Mouse (Mus musculus) heart, postnatal 36 days (tissue): ENCODE measurements around the gene Gm28035. TPM values are rescaled to one million over a fixed set of nuclear protein-coding genes. Genes with fewer than 3 reads are reported as not detected.
A peak's percentile ranks its signal among the peaks of the same experiment; 100 is the strongest.

Experiments used
- DNase-seq, 2 experiments: peaks; one replicate each; pipeline ENCODE4 v3.0.0; 2021 to 2022
- intact Hi-C: fragments of 180-260 bp; cut with DNase I; formaldehyde crosslinking; loops from one replicate; pipeline ENCODE4 v1.15.1; 2025
- total RNA-seq, 2 experiments: library from RNA; stranded (reverse); gene quantifications; 2 replicates each; pipeline ENCODE4 v1.2.3; 2021

Gene Gm28035
- total RNA-seq, 2 experiments from 2014 or later = 4.5 to 5.5 TPM

- intact Hi-C loops = no loop called here
- DNase-seq = peak; percentile 31 to 53
Measured at GRCm38 (mm10) chr2:30259131-30260064, 19.0 kb downstream of the Gm28035 start.

- DNase-seq = peak in 1 of 2 experiments; percentile 22
Measured at GRCm38 (mm10) chr2:30261064-30261736, 20.8 kb downstream of the Gm28035 start.

GRCm38 (mm10) chr2:30261921-30262839 is 21.8 kb downstream of the Gm28035 start:
- peak in 1 of 2 experiments; percentile 42 for DNase-seq
- intact Hi-C loops = loop anchor here (1.0 kb wide), 1 partner anchor 23 kb away; no protein-coding TSS in a partner anchor

More at GRCm38 (mm10) chr2:30261064-30261736, 20.8 kb downstream of the Gm28035 start:
- intact Hi-C loops = no loop called here

- intact Hi-C loops = loop anchor here (1.0 kb wide), 1 partner anchor 24 kb away; no protein-coding TSS in a partner anchor
- peak; percentile 75 to 82 for DNase-seq
Measured at GRCm38 (mm10) chr2:30262840-30263441, 22.6 kb downstream of the Gm28035 start.

GRCm38 (mm10) chr2:30263811-30264210 is 23.4 kb downstream of the Gm28035 start:
- intact Hi-C loops = no loop called here
- peak in 1 of 2 experiments; percentile 32 for DNase-seq

- intact Hi-C loops = no loop called here
- peak in 1 of 2 experiments; percentile 60 for DNase-seq
Measured at GRCm38 (mm10) chr2:30264671-30265519, 24.5 kb downstream of the Gm28035 start.

GRCm38 (mm10) chr2:30265767-30266253 is 25.4 kb downstream of the Gm28035 start, which contains the start of gene Phyhd1:
Gene Phyhd1 (plus strand): TSS chr2:30266203.
- intact Hi-C loops = no loop called here

GRCm38 (mm10) chr2:30266392-30266941 is 26.1 kb downstream of the Gm28035 start:
- peak; percentile 83 to 87 for DNase-seq
- intact Hi-C loops = no loop called here

More at GRCm38 (mm10) chr2:30265767-30266253, 25.4 kb downstream of the Gm28035 start, which contains the start of gene Phyhd1:
- peak; percentile 82 to 87 for DNase-seq

- DNase-seq = no peak
Measured at GRCm38 (mm10) chr2:30267466-30267865, 27.1 kb downstream of the Gm28035 start.

GRCm38 (mm10) chr2:30268371-30268770 is 28.0 kb downstream of the Gm28035 start:
- DNase-seq = peak in 1 of 2 experiments; percentile 22

More at GRCm38 (mm10) chr2:30267466-30267865, 27.1 kb downstream of the Gm28035 start:
- intact Hi-C loops = no loop called here

GRCm38 (mm10) chr2:30269241-30269990 is 29.0 kb downstream of the Gm28035 start:
- intact Hi-C loops = no loop called here
- DNase-seq = peak in 1 of 2 experiments; percentile 13

More at GRCm38 (mm10) chr2:30268371-30268770, 28.0 kb downstream of the Gm28035 start:
- intact Hi-C loops = no loop called here

GRCm38 (mm10) chr2:30270134-30270533 is 29.8 kb downstream of the Gm28035 start:
- DNase-seq = peak; percentile 71 to 79
- intact Hi-C loops = loop anchor here (1.0 to 2.0 kb wide), 5 partner anchors 33 to 141 kb away; partner anchors contain the start of genes Endog, Kyat1, Lrrc8a and Spout1

GRCm38 (mm10) chr2:30280743-30281142 is 40.4 kb downstream of the Gm28035 start, which contains the start of gene Gm28038:
Gene Gm28038 (plus strand): TSS chr2:30281043.
- intact Hi-C loops = no loop called here
- no peak for DNase-seq

GRCm38 (mm10) chr2:30281651-30282050 is 41.3 kb downstream of the Gm28035 start:
- DNase-seq = no peak

GRCm38 (mm10) chr2:30283193-30283592 is 42.8 kb downstream of the Gm28035 start:
- intact Hi-C loops = no loop called here
- DNase-seq = no peak

More at GRCm38 (mm10) chr2:30281651-30282050, 41.3 kb downstream of the Gm28035 start:
- intact Hi-C loops = no loop called here

- no peak for DNase-seq
- intact Hi-C loops = loop anchor here (5.0 kb wide), 1 partner anchor 158 kb away; no protein-coding TSS in a partner anchor
Measured at GRCm38 (mm10) chr2:30285004-30285403, 44.6 kb downstream of the Gm28035 start.
